Mouse (Mus musculus): Measurements from ENCODE around the gene 2310079G19Rik. TPM values are rescaled to one million over a fixed set of nuclear protein-coding genes. Genes with fewer than 3 reads are reported as not detected.

2310079G19Rik gene
- total RNA-seq (2015; ENCODE audit: low replicate concordance) (not detected in 2 replicates), total RNA-seq (2017; ENCODE audit: low replicate concordance) (not detected in 2 replicates)

- no peak for ATAC-seq (replicated peaks; ENCODE audit: low FRiP score, poor library complexity, severe bottlenecking)
These were observed at the start of gene 2310079G19Rik for GRCm38 (mm10) chr16:88627566-88627965. TSS of gene 2310079G19Rik (minus strand) at chr16:88627666.

- ATAC-seq (replicated peaks; ENCODE audit: low FRiP score, poor library complexity, severe bottlenecking): no peak
These were observed 44.1 kb upstream of the 2310079G19Rik start, which contains the start of gene Krtap27-1 for GRCm38 (mm10) chr16:88671571-88671970. TSS of gene Krtap27-1 (minus strand) at chr16:88671671.

DNA sequence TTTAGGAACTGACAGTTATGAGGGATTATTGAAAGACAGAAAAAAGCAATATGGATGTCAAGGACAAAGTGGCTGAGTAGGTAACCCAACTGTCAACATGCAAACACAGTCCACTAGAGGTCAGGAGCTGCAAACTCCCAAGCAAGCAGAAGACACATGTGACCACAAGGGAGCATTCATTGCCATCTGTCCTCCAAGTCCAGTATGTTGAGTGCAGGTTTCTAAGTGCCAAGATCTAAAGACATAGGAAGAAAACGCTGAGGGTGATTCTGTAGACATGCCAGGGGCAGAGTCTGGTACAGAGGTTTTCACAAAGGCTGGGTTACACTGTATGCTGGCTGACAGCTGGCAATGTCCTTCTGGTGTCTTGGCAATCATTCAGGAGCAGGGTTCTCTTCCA, 30.0 kb upstream of the 2310079G19Rik start:
- no peak for ATAC-seq (replicated peaks; ENCODE audit: low FRiP score, poor library complexity, severe bottlenecking)

- ATAC-seq (replicated peaks; ENCODE audit: low FRiP score, poor library complexity, severe bottlenecking): no peak
These were observed 24.5 kb upstream of the 2310079G19Rik start for GRCm38 (mm10) chr16:88651952-88652351.

DNA sequence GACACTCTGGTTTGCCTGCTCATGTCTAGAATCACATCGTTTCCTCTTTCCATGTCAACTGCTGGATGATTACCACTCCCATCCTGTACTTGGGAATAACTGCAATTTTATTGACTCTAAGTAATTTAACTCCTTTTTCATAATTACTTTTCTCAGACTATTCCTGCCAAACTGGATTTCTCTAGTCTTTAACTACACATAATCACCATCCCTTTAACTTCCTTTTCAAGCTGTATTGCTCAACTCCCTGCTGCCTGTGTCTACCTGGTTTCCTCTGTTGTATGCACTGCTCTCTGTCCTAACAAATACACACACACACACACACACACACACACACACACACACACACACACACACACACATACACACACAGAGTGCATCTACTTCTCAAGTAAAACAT, 23.6 kb upstream of the 2310079G19Rik start:
- ATAC-seq (replicated peaks; ENCODE audit: low FRiP score, poor library complexity, severe bottlenecking): no peak

DNA sequence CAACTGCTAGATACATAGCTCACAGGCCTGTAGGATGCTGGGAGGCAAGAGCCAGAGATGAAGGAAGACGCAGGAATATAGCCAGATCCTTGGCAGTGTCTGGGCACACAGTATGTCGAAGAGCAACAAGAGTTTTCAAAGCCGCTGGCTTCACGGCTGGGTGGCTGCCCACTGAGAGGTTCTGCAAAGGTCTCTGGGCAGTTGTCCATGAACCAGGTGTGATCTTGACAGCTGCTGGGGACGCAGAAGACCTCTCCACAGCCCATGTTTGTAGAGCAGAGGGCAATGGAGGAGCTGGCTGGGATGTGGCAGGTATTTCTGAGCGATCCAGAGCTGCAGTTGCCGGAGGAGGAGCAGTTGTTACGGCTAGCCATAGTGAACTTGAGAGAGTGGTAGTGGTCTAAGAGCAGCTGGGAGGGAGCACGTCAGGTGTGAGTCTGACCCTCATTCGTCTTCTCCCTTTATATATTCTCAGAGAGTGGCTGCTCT, 19.9 kb upstream of the 2310079G19Rik start, which contains the start of gene Krtap26-1:
TSS of gene Krtap26-1 (minus strand) at position 439 of the 489 bp plus-strand sequence.
- ATAC-seq (replicated peaks; ENCODE audit: low FRiP score, poor library complexity, severe bottlenecking): no peak

GRCm38 (mm10) chr16:88646366-88647111, 19.1 kb upstream of the 2310079G19Rik start:
- ATAC-seq (replicated peaks; ENCODE audit: low FRiP score, poor library complexity, severe bottlenecking): no peak

- no peak for ATAC-seq (replicated peaks; ENCODE audit: low FRiP score, poor library complexity, severe bottlenecking)
These were observed 12.6 kb upstream of the 2310079G19Rik start for GRCm38 (mm10) chr16:88640053-88640452.

DNA sequence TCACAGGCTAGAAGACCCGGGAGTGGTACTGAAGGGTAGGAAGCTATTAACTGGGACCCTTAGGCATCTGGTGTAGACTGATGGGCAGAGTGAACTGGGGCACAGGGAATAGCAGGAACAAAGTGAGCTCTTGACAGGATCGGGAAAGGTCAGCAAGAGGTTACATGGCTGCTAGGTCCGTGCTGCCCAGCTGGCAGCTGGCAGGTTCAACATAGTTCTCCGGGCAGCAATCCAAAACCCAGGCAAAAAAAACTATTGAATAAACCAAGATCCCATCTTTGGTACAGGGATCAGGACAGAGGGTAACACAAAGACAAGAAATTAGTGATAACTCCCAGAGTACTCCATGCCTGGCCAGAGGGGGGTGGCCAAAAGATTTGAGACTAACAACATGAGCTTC, 7.7 kb upstream of the 2310079G19Rik start:
- ATAC-seq (replicated peaks; ENCODE audit: low FRiP score, poor library complexity, severe bottlenecking): no peak

GRCm38 (mm10) chr16:88631474-88631873, 4.0 kb upstream of the 2310079G19Rik start:
- ATAC-seq (replicated peaks; ENCODE audit: low FRiP score, poor library complexity, severe bottlenecking): no peak

DNA sequence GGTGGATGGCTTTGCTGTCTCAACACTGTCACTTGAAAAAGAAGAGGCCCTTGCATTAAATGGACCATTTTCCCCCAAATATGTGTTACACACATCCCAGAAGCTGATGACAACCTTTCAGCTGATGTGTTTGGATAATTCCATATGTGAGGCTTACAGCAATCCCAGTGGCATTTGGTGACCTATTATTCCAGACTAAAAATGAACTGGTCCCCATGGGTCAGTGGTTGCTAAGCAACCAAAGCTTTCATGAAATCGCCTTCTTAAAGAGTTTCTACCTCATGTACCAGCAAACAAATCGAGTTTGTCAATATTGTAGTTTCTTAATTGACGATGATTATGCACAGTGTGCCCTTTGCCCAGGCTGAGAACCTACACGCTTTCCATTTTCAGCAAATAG, 14.8 kb downstream of the 2310079G19Rik start:
- ATAC-seq (replicated peaks; ENCODE audit: low FRiP score, poor library complexity, severe bottlenecking): no peak

GRCm38 (mm10) chr16:88611922-88612321, 15.5 kb downstream of the 2310079G19Rik start, which contains the start of gene Krtap24-1:
TSS of gene Krtap24-1 (minus strand) at chr16:88612279.
- no peak for ATAC-seq (replicated peaks; ENCODE audit: low FRiP score, poor library complexity, severe bottlenecking)

DNA sequence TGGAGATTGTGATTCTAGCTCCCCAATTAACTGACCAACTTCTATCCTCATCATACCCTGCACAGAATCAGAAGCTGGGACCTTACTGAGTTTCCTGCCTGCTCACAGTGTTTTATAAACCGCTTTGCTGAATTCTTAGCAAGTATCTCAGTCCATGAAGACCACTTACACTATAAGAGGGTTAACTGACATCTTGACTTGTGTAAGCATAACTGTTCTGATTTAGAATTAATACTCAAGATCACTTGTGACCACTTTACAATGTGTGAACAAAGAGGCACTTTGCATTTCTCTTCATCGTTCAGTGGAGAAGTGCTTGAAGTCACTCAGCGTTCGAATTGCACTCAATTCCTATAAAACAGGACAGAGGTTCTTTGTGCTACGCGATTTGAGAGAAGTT, 22.9 kb downstream of the 2310079G19Rik start:
- no peak for ATAC-seq (replicated peaks; ENCODE audit: low FRiP score, poor library complexity, severe bottlenecking)

DNA sequence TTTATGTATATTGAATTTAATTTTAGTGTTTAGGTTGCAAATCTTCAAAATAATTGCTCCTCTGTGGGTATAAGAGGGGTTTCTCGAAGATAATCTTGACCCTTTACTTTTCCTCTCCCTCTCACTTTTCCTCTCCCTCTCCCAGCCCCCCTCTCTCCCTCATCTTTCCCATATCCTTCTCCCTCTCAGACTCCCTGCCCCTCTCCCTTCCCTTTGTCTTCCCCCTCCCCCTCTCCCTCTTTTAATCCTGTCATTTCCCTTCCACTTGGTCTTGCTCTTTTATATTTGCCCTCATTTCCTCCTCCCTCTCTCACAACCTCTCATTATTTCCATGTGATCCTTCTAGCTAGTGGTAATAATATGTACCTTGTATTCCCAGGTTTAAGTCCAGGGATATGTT, 25.0 kb downstream of the 2310079G19Rik start:
- no peak for ATAC-seq (replicated peaks; ENCODE audit: low FRiP score, poor library complexity, severe bottlenecking)

- no peak for ATAC-seq (replicated peaks; ENCODE audit: low FRiP score, poor library complexity, severe bottlenecking)
These were observed 27.2 kb downstream of the 2310079G19Rik start for GRCm38 (mm10) chr16:88600303-88600702.

DNA sequence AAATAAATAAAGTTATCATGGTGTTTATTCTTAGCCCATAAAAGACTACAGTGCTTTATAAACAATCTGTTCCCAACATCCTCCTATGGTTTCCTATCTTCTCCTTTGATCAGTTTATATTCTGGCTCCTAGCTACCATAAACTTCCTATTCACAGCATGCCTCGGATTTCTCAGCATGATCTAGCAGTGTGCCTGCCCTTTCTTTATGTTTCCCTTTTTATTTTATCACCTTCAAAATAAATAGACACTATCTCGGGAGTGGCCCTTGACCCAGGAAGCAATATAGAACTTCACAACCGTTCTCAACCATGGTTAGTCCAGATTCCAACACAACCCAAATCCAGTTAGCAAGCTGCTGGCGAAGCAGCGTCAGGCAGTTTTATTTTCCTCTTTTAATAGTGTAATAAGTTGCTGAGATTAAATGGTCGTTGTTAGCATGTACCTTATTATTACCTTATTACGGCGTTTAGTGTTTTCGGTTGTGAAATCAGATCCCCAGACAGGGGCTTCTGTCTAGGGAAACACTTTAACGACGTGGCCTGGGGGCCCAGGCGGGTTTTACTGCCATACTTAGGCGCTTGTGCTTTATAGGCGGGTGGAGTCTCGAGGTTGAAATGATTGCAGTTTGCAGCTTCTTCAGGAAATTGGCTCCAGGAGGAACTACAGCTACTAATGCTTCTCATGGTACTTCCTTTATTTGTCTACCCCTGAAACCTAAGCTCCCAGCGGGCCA, 27.8 kb downstream of the 2310079G19Rik start:
- ATAC-seq (replicated peaks; ENCODE audit: low FRiP score, poor library complexity, severe bottlenecking): no peak

DNA sequence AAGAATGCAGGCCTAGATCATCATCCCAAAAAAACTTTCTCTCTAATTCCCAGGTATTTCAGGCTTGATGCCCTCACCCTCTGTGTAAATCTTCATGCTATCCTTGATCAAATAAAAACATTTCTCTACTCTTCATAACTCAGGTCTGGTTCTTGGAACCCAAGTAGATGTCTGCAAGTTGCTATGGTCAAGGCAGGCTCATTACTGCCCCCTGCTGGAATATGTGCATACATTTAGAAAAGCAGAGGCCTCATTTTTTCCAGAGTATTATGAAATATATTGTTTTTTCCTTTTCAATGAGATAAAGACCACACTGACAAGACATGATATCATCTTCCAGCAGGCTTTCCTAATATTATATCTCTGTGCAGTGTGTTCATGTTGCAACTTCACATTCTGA, 34.7 kb downstream of the 2310079G19Rik start:
- no peak for ATAC-seq (replicated peaks; ENCODE audit: low FRiP score, poor library complexity, severe bottlenecking)

DNA sequence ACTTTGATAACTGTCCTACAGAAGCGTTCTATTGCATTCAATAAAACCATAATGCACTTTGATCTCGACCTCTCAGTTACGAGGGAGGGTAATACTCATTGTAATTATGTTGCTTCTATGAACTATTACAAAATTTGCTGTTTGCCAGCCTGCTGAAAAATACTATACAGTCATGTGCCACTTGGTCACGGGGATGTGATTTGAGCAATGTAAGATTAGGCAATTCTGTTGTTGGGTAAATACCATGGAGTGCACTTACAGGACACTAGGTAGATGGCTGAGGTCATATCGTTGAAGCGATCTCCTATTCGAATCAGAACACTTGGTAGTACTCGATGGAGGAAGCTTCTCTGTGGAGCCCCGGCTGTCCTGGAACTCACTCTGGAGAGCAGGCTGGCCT, 44.1 kb downstream of the 2310079G19Rik start:
- no peak for ATAC-seq (replicated peaks; ENCODE audit: low FRiP score, poor library complexity, severe bottlenecking)

All from erythroid progenitor cell, adult 5-6 weeks (primary cell).